Mouse (Mus musculus) left cerebral cortex, postnatal 25 days (tissue): Measurements from ENCODE around the gene Plpp3. TPM values are rescaled to one million over a fixed set of nuclear protein-coding genes. Genes with fewer than 3 reads are reported as not detected.
"Not testable (repeated sequence)": the region's sequence is repeated elsewhere in the genome, so short reads cannot be mapped to it uniquely, and the experiment has no call there.

Experiments
- DNase-seq, 2 experiments: peaks; one replicate each; pipeline ENCODE4 v3.0.0; 2022; ENCODE audit warnings: low spot score in 2 of 2, mixed read lengths in 1 of 2
- intact Hi-C: fragments of 180-260 bp; cut with DNase I; formaldehyde crosslinking; loops from one replicate; pipeline ENCODE4 v1.15.1; 2025
- total RNA-seq, 2 experiments: library from RNA; stranded (reverse); gene quantifications; 2 replicates each; pipeline ENCODE4 v1.2.3; 2021

Plpp3 gene
- total RNA-seq, 2 experiments from 2014 or later = 163 to 170 TPM

GRCm38 (mm10) chr4:105250946-105251345 lies 93.8 kb downstream of the Plpp3 start:
- intact Hi-C loops = no loop called here
- DNase-seq = no peak

GRCm38 (mm10) chr4:105252044-105252443 lies 94.9 kb downstream of the Plpp3 start:
- no peak for DNase-seq
- intact Hi-C loops = no loop called here

GRCm38 (mm10) chr4:105252571-105253200 lies 95.5 kb downstream of the Plpp3 start:
- DNase-seq = no peak
- intact Hi-C loops = no loop called here

- intact Hi-C loops = no loop called here
- DNase-seq = no peak
Observed at GRCm38 (mm10) chr4:105253453-105254341, 96.5 kb downstream of the Plpp3 start.

- DNase-seq = no peak
Observed at GRCm38 (mm10) chr4:105254365-105254764, 97.2 kb downstream of the Plpp3 start.

GRCm38 (mm10) chr4:105255185-105255584 lies 98.0 kb downstream of the Plpp3 start:
- intact Hi-C loops = no loop called here
- no peak for DNase-seq

More at GRCm38 (mm10) chr4:105254365-105254764, 97.2 kb downstream of the Plpp3 start:
- intact Hi-C loops = no loop called here

- no peak for DNase-seq
- intact Hi-C loops = no loop called here
Observed at GRCm38 (mm10) chr4:105257667-105258560, 100.8 kb downstream of the Plpp3 start.

- intact Hi-C loops = no loop called here
- DNase-seq = no peak
Observed at GRCm38 (mm10) chr4:105260385-105260784, 103.2 kb downstream of the Plpp3 start.

GRCm38 (mm10) chr4:105260893-105261769 lies 104.0 kb downstream of the Plpp3 start:
- DNase-seq = no peak
- intact Hi-C loops = no loop called here

GRCm38 (mm10) chr4:105262358-105262757 lies 105.2 kb downstream of the Plpp3 start:
- intact Hi-C loops = no loop called here

GRCm38 (mm10) chr4:105263600-105263999 lies 106.5 kb downstream of the Plpp3 start:
- intact Hi-C loops = no loop called here

More at GRCm38 (mm10) chr4:105262358-105262757, 105.2 kb downstream of the Plpp3 start:
- DNase-seq = no peak

GRCm38 (mm10) chr4:105265041-105265440 lies 107.9 kb downstream of the Plpp3 start:
- intact Hi-C loops = no loop called here
- no peak for DNase-seq

More at GRCm38 (mm10) chr4:105263600-105263999, 106.5 kb downstream of the Plpp3 start:
- no peak for DNase-seq

- peak in 1 of 2 experiments; percentile 26 for DNase-seq
- intact Hi-C loops = no loop called here
Observed at GRCm38 (mm10) chr4:105265678-105266077, 108.5 kb downstream of the Plpp3 start.

- DNase-seq = no peak
- intact Hi-C loops = no loop called here
Observed at GRCm38 (mm10) chr4:105268202-105268730, 111.1 kb downstream of the Plpp3 start.

- DNase-seq, intact Hi-C loops: not testable (repeated sequence)
Observed at GRCm38 (mm10) chr4:105269398-105269797, 112.3 kb downstream of the Plpp3 start.

GRCm38 (mm10) chr4:105271166-105271565 lies 114.0 kb downstream of the Plpp3 start:
- no peak for DNase-seq
- intact Hi-C loops = no loop called here

- no peak for DNase-seq
- intact Hi-C loops = no loop called here
Observed at GRCm38 (mm10) chr4:105273034-105273433, 115.9 kb downstream of the Plpp3 start.

GRCm38 (mm10) chr4:105273486-105273885 lies 116.3 kb downstream of the Plpp3 start:
- intact Hi-C loops = no loop called here
- no peak for DNase-seq

GRCm38 (mm10) chr4:105275616-105276015 lies 118.5 kb downstream of the Plpp3 start:
- no peak for DNase-seq
- intact Hi-C loops = no loop called here
